Mouse (Mus musculus) embryonic fibroblast, embryonic 13.5 days (primary cell): Measurements from ENCODE around the gene Dpy19l3. TPM values are rescaled to one million over a fixed set of nuclear protein-coding genes. Genes with fewer than 3 reads are reported as not detected.
A peak's percentile ranks its signal among the peaks of the same experiment; 100 is the strongest.

ENCODE experiments used
- H3K27ac ChIP-seq: 2 replicates; pipeline ENCODE4 v1.5.1; 2012; ENCODE audit warnings: low read length, control low read depth, inconsistent platforms; ENCODE audit not compliant: insufficient read depth
- H3K4me1 ChIP-seq: 2 replicates; pipeline ENCODE4 v1.6.1; 2011; ENCODE audit warnings: low read length; ENCODE audit not compliant: control insufficient read depth, insufficient read depth
- H3K4me3 ChIP-seq: 2 replicates; pipeline ENCODE4 v1.5.1; 2011; ENCODE audit warnings: mild to moderate bottlenecking, control low read depth, low read length; ENCODE audit not compliant: insufficient read depth
- CTCF ChIP-seq: IDR thresholded peaks from 2 replicates; pipeline ENCODE4 v1.5.1; 2011; ENCODE audit warnings: mild to moderate bottlenecking, control low read depth, low read length, moderate library complexity, borderline replicate concordance; ENCODE audit not compliant: insufficient read depth
- POLR2A ChIP-seq: IDR thresholded peaks from 2 replicates; pipeline ENCODE4 v1.6.1; 2011; ENCODE audit warnings: low read depth, mild to moderate bottlenecking, control low read depth, low read length, moderate library complexity
- polyA plus RNA-seq: library from polyadenylated mRNA; stranded (reverse); fragments of >200 nt; gene quantifications from 2 replicates; pipeline ENCODE4 v1.2.4, GENCODE M21; 2011; ENCODE audit warnings: low read depth; ENCODE audit not compliant: missing spikeins, insufficient read length

Dpy19l3 gene
- polyA plus RNA-seq, result 60.8 and 68.5 TPM in 2 replicates

GRCm38 (mm10) chr7:35754033-35754885 is at the start of gene Dpy19l3:
TSS of gene Dpy19l3 (minus strand) at chr7:35754454.
- TF ChIP-seq CTCF, result no peak
- TF ChIP-seq POLR2A, result peak; percentile 72
- Histone ChIP-seq H3K4me3 (peak within 1 kb of the TSS; percentile 60), H3K4me1 (peaks cover 2% of the 10 kb centered on the region; the same call in 1 of the 2 replicates), H3K27ac (no peak within 1 kb of the TSS)

GRCm38 (mm10) chr7:35802906-35803595 is 48.8 kb upstream of the Dpy19l3 start, which contains the start of gene Zfp507:
TSS of gene Zfp507 (minus strand) at chr7:35803003.
- H3K4me3 ChIP-seq, result peak within 1 kb of the TSS; percentile 54
- TF ChIP-seq CTCF (no peak), POLR2A (peak; percentile 75)
- no peaks in the 10 kb centered on the region for H3K4me1 ChIP-seq
- peak within 1 kb of the TSS; percentile 35 for H3K27ac ChIP-seq

- 0 out of 2 replicates have a peak, but pooled peaks have one; percentile 22 for TF ChIP-seq POLR2A
- no peak for TF ChIP-seq CTCF
- peak overlapping the region; percentile 35 for H3K27ac ChIP-seq
- peak overlapping the region; percentile 54 for H3K4me3 ChIP-seq
- no peaks in the 10 kb centered on the region for H3K4me1 ChIP-seq
Observed at GRCm38 (mm10) chr7:35802201-35802905, 48.1 kb upstream of the Dpy19l3 start.

- no peak for TF ChIP-seq POLR2A
- no peak for TF ChIP-seq CTCF
- Histone ChIP-seq H3K4me3 (no peak overlapping the region), H3K4me1 (no peaks in the 10 kb centered on the region), H3K27ac (no peak overlapping the region)
Observed at GRCm38 (mm10) chr7:35796123-35796522, 41.9 kb upstream of the Dpy19l3 start.

GRCm38 (mm10) chr7:35794145-35794664 is 40.0 kb upstream of the Dpy19l3 start:
- Histone ChIP-seq H3K4me3 (no peak overlapping the region), H3K27ac (no peak overlapping the region), H3K4me1 (no peaks in the 10 kb centered on the region)
- TF ChIP-seq CTCF (no peak), POLR2A (no peak)

GRCm38 (mm10) chr7:35792150-35792848 is 38.0 kb upstream of the Dpy19l3 start:
- TF ChIP-seq CTCF (no peak), POLR2A (no peak)
- Histone ChIP-seq H3K27ac (no peak overlapping the region; the same call in 1 of the 2 replicates), H3K4me1 (no peaks in the 10 kb centered on the region), H3K4me3 (no peak overlapping the region)

GRCm38 (mm10) chr7:35790926-35791325 is 36.7 kb upstream of the Dpy19l3 start:
- TF ChIP-seq CTCF (no peak), POLR2A (no peak)
- no peak overlapping the region for H3K27ac ChIP-seq
- H3K4me1 ChIP-seq, result no peaks in the 10 kb centered on the region
- no peak overlapping the region for H3K4me3 ChIP-seq

GRCm38 (mm10) chr7:35790201-35790600 is 35.9 kb upstream of the Dpy19l3 start:
- no peak overlapping the region for H3K4me3 ChIP-seq
- H3K27ac ChIP-seq, result no peak overlapping the region
- H3K4me1 ChIP-seq, result no peaks in the 10 kb centered on the region
- TF ChIP-seq CTCF, result no peak

- Histone ChIP-seq H3K4me3 (no peak overlapping the region), H3K4me1 (no peaks in the 10 kb centered on the region), H3K27ac (no peak overlapping the region)
- TF ChIP-seq CTCF, result no peak
Observed at GRCm38 (mm10) chr7:35785579-35785978, 31.3 kb upstream of the Dpy19l3 start.
